Mouse (Mus musculus) lung, adult 2 months (tissue): Measurements from ENCODE around the gene Apobec2.

Experiments used
- CTCF ChIP-seq: fragments of 200-500 bp; IDR thresholded peaks from 2 replicates; pipeline ENCODE4 v1.5.1; 2011; ENCODE audit warnings: mild to moderate bottlenecking, low read length, control low read depth; ENCODE audit not compliant: insufficient read depth
- POLR2A ChIP-seq: fragments of 200-500 bp; IDR thresholded peaks from 2 replicates; pipeline ENCODE4 v1.6.1; 2011; ENCODE audit warnings: low read depth, mild to moderate bottlenecking, control low read depth, low read length, borderline replicate concordance; ENCODE audit errors: extremely low read depth

DNA sequence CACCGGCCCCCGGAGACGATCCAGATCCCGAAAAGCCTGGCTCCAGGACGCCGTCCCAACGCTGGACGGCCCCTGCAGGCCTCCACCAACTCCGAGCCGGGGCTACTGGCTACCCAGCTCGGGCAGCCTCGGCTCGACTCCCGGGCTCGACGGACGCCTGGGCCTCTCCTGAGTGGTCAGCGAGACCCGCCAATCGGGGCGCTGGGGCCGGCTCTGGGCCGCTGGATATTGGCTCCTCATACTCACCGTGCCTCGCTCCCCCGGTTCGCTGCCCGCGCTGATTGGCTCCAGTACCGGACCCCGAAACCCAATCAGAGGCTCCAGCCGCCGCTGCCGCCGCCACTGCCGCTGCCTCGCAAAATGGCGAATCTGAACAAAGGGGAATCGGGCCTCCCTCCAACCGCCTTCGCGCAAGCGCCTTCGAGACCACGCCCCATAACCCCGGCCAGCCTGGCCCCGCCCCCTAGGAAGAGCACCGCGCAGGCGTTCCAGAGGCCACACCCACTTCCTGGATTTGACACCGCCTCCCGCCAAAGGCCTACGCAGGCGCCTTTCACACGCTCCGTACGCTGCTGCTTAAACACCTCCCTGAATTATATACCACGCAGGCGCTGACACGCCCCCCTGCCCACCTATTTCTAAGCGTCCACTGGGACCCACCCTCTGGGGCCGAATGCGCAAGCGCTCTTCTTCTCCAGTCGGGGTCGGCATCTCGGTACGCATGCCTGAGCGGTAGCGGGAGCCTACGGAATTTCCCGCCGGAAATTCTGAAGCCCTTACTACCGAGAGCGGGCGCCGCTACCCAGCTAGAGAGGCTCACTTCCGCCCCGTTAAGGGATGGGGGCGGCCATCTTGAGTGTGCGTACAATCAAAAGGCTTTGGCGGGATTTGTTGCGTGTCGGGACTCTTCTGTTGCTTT lies 23.1 kb downstream of the Apobec2 start, which contains the start of the genes Nfya and Oard1:
- TF ChIP-seq POLR2A (peak; percentile 62; the same call in 1 of the 2 replicates), CTCF (no peak)
